Mouse (Mus musculus) embryonic stem cell, embryonic (primary cell): Measurements from ENCODE around the gene Rhog.

Experiments used
- CTCF ChIA-PET, 4 experiments: fragments of 300-600 bp in 2 of 4; fragments of 350-600 bp in 2 of 4; sonication (Branson Sonifier 250); formaldehyde crosslinking; loops; one replicate each; lab custom pipeline; 2022; ENCODE audit warnings: inconsistent platforms in 2 of 4; lab: Charles Lee
- POLR2A ChIA-PET, 4 experiments: fragments of 300-600 bp in 2 of 4; fragments of 350-600 bp in 2 of 4; sonication (Branson Sonifier 250); formaldehyde crosslinking; loops; one replicate each; lab custom pipeline; 2022; ENCODE audit warnings: antibody characterized with exemption in 4 of 4, inconsistent platforms in 1 of 4; lab: Charles Lee

Gene Rhog

GRCm38 (mm10) chr7:102255954-102256353, at the start of gene Rhog:
Gene Rhog (minus strand): TSS chr7:102256054.
- POLR2A ChIA-PET, result interaction anchor here in 1 of 4 experiments (0.6 kb wide), 1 partner anchor 160 kb away, joined by 3 read pairs; no protein-coding TSS in a partner anchor
- CTCF ChIA-PET, result interaction anchor here in 2 of 4 experiments (0.6 to 1.0 kb wide), 3 partner anchors 11 to 56 kb away, joined by 3 to 5 read pairs (median 3); no protein-coding TSS in a partner anchor

- ChIA-PET CTCF (no interaction called here), POLR2A (interaction anchor here in 1 of 4 experiments (2.6 kb wide), 1 partner anchor 16 kb away, joined by 13 read pairs; no protein-coding TSS in a partner anchor)
Observed at GRCm38 (mm10) chr7:102305596-102305995, 49.7 kb upstream of the Rhog start.

- ChIA-PET POLR2A (interaction anchor here in 2 of 4 experiments (0.6 to 1.9 kb wide), 4 partner anchors 13 to 435 kb away, joined by 3 to 7 read pairs (median 6); no protein-coding TSS in a partner anchor), CTCF (interaction anchor here in 3 of 4 experiments (0.6 to 1.2 kb wide), 4 partner anchors 8 to 35 kb away, joined by 3 to 4 read pairs (median 3); partner anchors contain the start of gene Stim1 (in 1 of the 3))
Observed at GRCm38 (mm10) chr7:102302471-102302870, 46.6 kb upstream of the Rhog start.

- ChIA-PET CTCF (interaction anchor here in 1 of 4 experiments (0.7 kb wide), 1 partner anchor 57 kb away, joined by 7 read pairs; no protein-coding TSS in a partner anchor), POLR2A (interaction anchor here in 1 of 4 experiments (0.5 to 1.9 kb wide), 4 partner anchors 8 to 170 kb away, joined by 3 to 7 read pairs (median 4); no protein-coding TSS in a partner anchor)
Observed at GRCm38 (mm10) chr7:102300761-102301160, 44.9 kb upstream of the Rhog start.

- CTCF ChIA-PET, result interaction anchor here in 1 of 4 experiments (0.7 kb wide), 1 partner anchor 17 kb away, joined by 3 read pairs; no protein-coding TSS in a partner anchor
- POLR2A ChIA-PET, result interaction anchor here in 1 of 4 experiments (1.0 to 1.9 kb wide), 5 partner anchors 13 to 140 kb away, joined by 3 to 5 read pairs (median 4); partner anchors contain the start of gene Stim1
Observed at GRCm38 (mm10) chr7:102293234-102293633, 37.4 kb upstream of the Rhog start.

GRCm38 (mm10) chr7:102292228-102292627, 36.4 kb upstream of the Rhog start:
- POLR2A ChIA-PET, result interaction anchor here in 1 of 4 experiments (1.1 to 1.9 kb wide), 4 partner anchors 9 to 24 kb away, joined by 4 to 5 read pairs (median 4); no protein-coding TSS in a partner anchor

GRCm38 (mm10) chr7:102289466-102289865, 33.6 kb upstream of the Rhog start:
- ChIA-PET POLR2A (interaction anchor here in 3 of 4 experiments (0.7 to 3.7 kb wide), 55 partner anchors 9 to 626 kb away, joined by 3 to 32 read pairs (median 4); partner anchors contain the start of genes Stim1 (in 3 of the 3), Clpb (in 2 of the 3), Nup98 (in 2 of the 3) and Pgap2 (in 2 of the 3)), CTCF (interaction anchor here in 2 of 4 experiments (0.5 to 1.4 kb wide), 6 partner anchors 9 to 197 kb away, joined by 3 to 7 read pairs (median 3); partner anchors contain the start of gene Stim1 (in 1 of the 2))

More at GRCm38 (mm10) chr7:102292228-102292627, 36.4 kb upstream of the Rhog start:
- CTCF ChIA-PET, result no interaction called here

- POLR2A ChIA-PET, result interaction anchor here in 1 of 4 experiments (0.6 to 1.1 kb wide), 2 partner anchors 21 to 317 kb away, joined by 3 to 5 read pairs; no protein-coding TSS in a partner anchor
- CTCF ChIA-PET, result interaction anchor here in 3 of 4 experiments (0.6 to 1.0 kb wide), 4 partner anchors 15 to 32 kb away, joined by 3 read pairs; partner anchors contain the start of gene Stim1 (in 1 of the 3)
Observed at GRCm38 (mm10) chr7:102282261-102282660, 26.4 kb upstream of the Rhog start.

GRCm38 (mm10) chr7:102281403-102281802, 25.5 kb upstream of the Rhog start:
- POLR2A ChIA-PET, result interaction anchor here in 1 of 4 experiments (1.2 to 1.4 kb wide), 2 partner anchors 13 to 17 kb away, joined by 3 read pairs; no protein-coding TSS in a partner anchor

GRCm38 (mm10) chr7:102272422-102272948, 16.6 kb upstream of the Rhog start:
- CTCF ChIA-PET, result interaction anchor here in 3 of 4 experiments (0.6 to 1.3 kb wide), 5 partner anchors 14 to 1831 kb away, joined by 3 to 7 read pairs (median 4); no protein-coding TSS in a partner anchor

More at GRCm38 (mm10) chr7:102281403-102281802, 25.5 kb upstream of the Rhog start:
- CTCF ChIA-PET, result interaction anchor here in 1 of 4 experiments (0.5 kb wide), 1 partner anchor 211 kb away, joined by 3 read pairs; no protein-coding TSS in a partner anchor

GRCm38 (mm10) chr7:102268395-102268748, 12.5 kb upstream of the Rhog start:
- CTCF ChIA-PET, result interaction anchor here (0.6 to 3.1 kb wide), 13 partner anchors 10 to 594 kb away, joined by 3 to 22 read pairs (median 8); no protein-coding TSS in a partner anchor
- POLR2A ChIA-PET, result interaction anchor here in 3 of 4 experiments (0.5 to 3.5 kb wide), 21 partner anchors 10 to 209 kb away, joined by 3 to 32 read pairs (median 3); no protein-coding TSS in a partner anchor

More at GRCm38 (mm10) chr7:102272422-102272948, 16.6 kb upstream of the Rhog start:
- POLR2A ChIA-PET, result interaction anchor here in 2 of 4 experiments (0.9 to 3.1 kb wide), 6 partner anchors 14 to 144 kb away, joined by 3 to 21 read pairs (median 6); no protein-coding TSS in a partner anchor

- ChIA-PET POLR2A (interaction anchor here in 3 of 4 experiments (0.5 to 3.5 kb wide), 28 partner anchors 9 to 210 kb away, joined by 3 to 32 read pairs (median 4); partner anchors contain the start of genes Nup98 (in 1 of the 3) and Pgap2 (in 1 of the 3)), CTCF (interaction anchor here (0.6 to 3.1 kb wide), 20 partner anchors 9 to 594 kb away, joined by 3 to 22 read pairs (median 5); no protein-coding TSS in a partner anchor)
Observed at GRCm38 (mm10) chr7:102267601-102268394, 11.9 kb upstream of the Rhog start, which contains the start of gene Stim1. Gene Stim1 (plus strand): TSS chr7:102267806.

GRCm38 (mm10) chr7:102267113-102267579, 11.3 kb upstream of the Rhog start:
- ChIA-PET POLR2A (interaction anchor here in 3 of 4 experiments (0.5 to 3.5 kb wide), 25 partner anchors 9 to 210 kb away, joined by 3 to 32 read pairs (median 4); partner anchors contain the start of genes Nup98 (in 1 of the 3) and Pgap2 (in 1 of the 3)), CTCF (interaction anchor here (0.5 to 3.1 kb wide), 22 partner anchors 9 to 246 kb away, joined by 3 to 22 read pairs (median 5); no protein-coding TSS in a partner anchor)

- ChIA-PET POLR2A (interaction anchor here in 3 of 4 experiments (0.5 to 3.5 kb wide), 22 partner anchors 8 to 182 kb away, joined by 3 to 32 read pairs (median 6); partner anchors contain the start of genes Nup98 (in 1 of the 3) and Pgap2 (in 1 of the 3)), CTCF (interaction anchor here (0.5 to 3.1 kb wide), 16 partner anchors 8 to 211 kb away, joined by 3 to 22 read pairs (median 6); no protein-coding TSS in a partner anchor)
Observed at GRCm38 (mm10) chr7:102266401-102267042, 10.7 kb upstream of the Rhog start.

GRCm38 (mm10) chr7:102266021-102266400, 10.2 kb upstream of the Rhog start:
- ChIA-PET POLR2A (interaction anchor here in 3 of 4 experiments (0.6 to 3.3 kb wide), 10 partner anchors 12 to 160 kb away, joined by 3 to 10 read pairs (median 4); no protein-coding TSS in a partner anchor), CTCF (interaction anchor here in 3 of 4 experiments (0.5 to 3.0 kb wide), 5 partner anchors 8 to 179 kb away, joined by 3 to 22 read pairs (median 11); no protein-coding TSS in a partner anchor)

- POLR2A ChIA-PET, result interaction anchor here in 2 of 4 experiments (0.6 to 0.7 kb wide), 2 partner anchors 61 to 120 kb away, joined by 3 to 9 read pairs; no protein-coding TSS in a partner anchor
Observed at GRCm38 (mm10) chr7:102263020-102263419, 7.2 kb upstream of the Rhog start.

More at GRCm38 (mm10) chr7:102263020-102263419, 7.2 kb upstream of the Rhog start:
- CTCF ChIA-PET, result interaction anchor here (0.6 to 1.4 kb wide), 4 partner anchors 16 to 250 kb away, joined by 3 to 4 read pairs (median 3); no protein-coding TSS in a partner anchor
